Mouse (Mus musculus): ENCODE measurements around the gene Zfp30. TPM values are rescaled to one million over a fixed set of nuclear protein-coding genes. Genes with fewer than 3 reads are reported as not detected.

Zfp30 gene
- polyA plus RNA-seq (2017; shearing (Covaris generic)), result under 1 TPM; 0.15 to 0.45 TPM

- peak; percentile 19 for ATAC-seq
These were observed at the start of gene Zfp30 for GRCm38 (mm10) chr7:29783871-29784551. Zfp30 (plus strand) TSS chr7:29783998.

DNA sequence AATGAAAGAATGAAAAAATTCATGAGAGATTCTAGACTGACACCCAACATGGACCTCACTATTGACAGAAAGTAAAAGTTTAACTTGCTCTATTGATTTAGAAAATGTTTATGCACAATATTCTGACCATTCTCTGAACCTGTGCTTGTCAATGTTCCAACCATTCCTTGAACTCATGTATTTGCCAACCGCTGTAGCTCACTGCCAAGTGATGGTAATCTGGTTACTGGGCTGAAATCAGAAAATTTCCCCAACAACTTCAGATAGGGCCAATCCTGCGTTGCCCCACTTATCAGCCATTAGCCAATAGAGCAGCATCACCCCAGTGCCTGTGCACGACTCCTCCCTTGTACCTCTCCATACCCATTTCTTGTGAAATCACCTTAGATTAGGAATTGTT lies 41.5 kb upstream of the Zfp30 start:
- ATAC-seq, result no peak

DNA sequence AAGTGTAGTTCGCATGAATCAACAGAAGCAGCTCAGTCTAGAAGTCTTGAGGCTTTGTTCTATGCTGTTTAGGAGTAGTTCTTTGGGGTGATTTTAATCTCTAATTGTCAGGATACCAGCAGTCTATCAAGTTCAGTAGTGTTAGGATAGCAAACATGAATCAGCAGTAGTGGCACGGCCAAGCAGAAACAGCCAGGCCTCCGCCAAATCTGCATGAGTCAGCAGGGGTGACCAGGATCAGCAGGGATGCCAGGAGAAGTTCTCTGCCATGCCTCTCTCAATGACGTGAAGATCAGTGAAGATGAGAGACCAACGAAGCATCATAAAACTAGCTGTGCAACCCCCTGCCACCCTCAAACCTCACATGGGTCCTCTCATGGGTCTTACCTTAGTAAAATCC lies 23.3 kb upstream of the Zfp30 start:
- ATAC-seq, result no peak

DNA sequence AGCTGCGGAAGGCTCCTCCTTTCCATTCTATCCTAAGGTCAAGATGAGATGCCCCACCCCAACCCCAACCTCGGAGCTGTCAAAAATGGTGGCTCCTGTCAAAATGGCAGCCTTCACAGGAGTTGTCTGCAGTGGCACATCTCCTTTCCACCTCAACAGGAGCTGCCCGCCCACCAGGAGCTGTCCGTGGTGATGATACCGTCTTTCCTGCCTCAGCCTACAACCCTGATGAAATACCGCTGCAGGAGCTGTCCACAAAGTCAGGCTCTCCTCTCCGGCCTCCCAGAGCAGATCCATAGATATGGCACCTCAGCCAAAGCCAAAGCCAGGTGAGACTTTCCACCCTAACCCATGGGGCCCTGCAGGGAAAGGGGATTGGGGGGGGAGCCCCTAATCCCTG lies 19.1 kb upstream of the Zfp30 start:
- ATAC-seq, result no peak

- peak; percentile 41 for ATAC-seq
These were observed 16.6 kb upstream of the Zfp30 start for GRCm38 (mm10) chr7:29767058-29767686.

DNA sequence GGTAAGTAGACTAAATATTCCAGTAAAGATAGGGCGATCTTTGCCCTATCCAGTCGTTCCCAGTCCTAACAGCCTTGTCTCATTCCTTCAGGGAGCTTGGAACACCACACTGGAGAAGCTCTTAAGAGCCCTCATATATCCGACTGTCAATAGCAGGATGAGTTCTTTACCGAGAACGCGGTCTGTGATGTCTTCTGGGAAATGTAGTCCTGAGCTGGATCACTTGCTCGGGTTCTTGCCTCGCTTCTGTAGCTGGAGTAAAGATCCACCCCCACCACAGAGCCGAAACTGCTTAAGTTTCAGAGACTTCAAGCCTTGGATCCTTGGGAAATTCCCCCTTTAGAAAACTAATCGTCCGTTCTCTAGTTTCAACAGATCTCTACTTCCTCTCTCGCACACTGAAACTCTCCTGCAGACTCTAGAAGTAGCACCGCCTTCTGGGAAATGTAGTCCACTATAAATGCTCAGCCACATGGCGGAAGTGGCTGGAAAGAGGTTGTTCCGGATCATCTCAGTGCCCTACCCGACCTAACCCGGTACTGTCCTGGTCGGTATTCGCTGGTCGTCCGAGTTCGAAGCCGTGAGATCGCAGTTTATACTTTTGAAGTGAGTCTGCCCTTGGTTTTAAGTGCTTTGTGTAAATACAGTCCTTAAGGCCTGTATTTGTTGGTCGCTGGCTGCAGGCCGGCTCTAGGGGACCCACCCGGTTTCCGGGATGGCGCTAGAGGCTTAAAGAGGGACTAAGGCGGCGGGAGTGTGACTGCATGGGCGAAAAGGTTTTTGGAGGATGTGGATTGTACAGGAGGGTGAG lies 15.5 kb upstream of the Zfp30 start, which contains the start of gene Zfp84:
Gene Zfp84, plus strand, starts transcription at position 463 of the 811 bp plus-strand sequence.
- peak; percentile 91 for ATAC-seq

DNA sequence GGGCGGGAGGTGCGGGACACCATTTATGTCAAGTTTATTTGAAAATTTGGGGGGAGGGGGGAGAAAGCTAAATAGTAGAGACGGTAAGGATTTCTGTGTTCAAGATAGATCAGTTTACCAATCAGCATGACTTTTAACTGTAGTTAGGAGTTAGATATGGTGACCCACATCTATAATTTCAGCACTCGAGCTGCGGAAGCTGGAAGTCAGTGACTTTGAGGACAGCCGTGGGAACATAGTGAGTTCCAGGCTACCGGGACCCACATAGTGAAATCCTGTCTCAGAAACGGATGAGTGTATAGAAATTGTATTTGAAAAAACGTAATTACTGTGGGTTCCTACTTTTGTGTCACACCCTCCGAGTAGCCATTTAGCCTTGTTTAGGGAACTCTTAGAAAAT lies 14.8 kb upstream of the Zfp30 start:
- ATAC-seq, result no peak

GRCm38 (mm10) chr7:29773503-29773902 lies 10.3 kb upstream of the Zfp30 start:
- ATAC-seq, result no peak

GRCm38 (mm10) chr7:29774371-29774770 lies 9.4 kb upstream of the Zfp30 start:
- no peak for ATAC-seq

DNA sequence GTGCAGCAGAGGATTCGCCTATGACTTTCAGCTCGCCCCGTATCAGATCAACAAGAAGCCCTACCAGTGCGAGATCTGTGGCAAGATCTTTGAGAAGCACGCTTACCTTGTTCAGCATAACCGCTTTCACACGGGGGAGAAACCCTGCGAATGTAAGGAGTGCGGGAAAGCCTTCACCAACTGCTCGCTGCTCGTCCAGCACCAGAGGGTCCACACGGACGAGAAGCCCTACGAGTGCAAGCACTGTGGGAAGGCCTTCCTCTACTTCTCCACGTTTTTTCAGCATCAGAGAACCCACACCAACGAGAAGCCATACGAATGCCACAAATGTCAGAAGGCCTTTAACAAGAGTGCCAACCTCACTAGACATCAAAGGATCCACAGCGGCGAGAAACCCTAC lies 7.2 kb upstream of the Zfp30 start:
- ATAC-seq, result no peak

DNA sequence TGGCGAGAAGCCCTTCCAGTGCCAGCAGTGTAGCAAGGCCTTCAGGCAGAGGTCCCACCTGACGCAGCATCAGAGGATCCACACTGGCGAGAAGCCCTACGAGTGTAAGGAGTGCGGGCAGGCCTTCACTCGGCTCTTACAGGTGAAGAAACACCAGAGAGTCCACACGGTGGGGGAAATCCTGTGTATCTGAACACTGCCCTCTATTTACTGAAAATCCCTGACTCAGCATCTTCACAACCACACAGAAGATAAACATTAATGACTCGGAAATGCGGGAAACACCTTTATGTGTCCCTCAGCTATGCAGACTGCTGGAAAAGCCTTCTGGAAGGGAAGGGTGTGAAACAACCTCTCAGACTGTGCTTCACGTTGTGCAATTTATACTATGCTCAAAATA lies 6.4 kb upstream of the Zfp30 start:
- ATAC-seq, result no peak

DNA sequence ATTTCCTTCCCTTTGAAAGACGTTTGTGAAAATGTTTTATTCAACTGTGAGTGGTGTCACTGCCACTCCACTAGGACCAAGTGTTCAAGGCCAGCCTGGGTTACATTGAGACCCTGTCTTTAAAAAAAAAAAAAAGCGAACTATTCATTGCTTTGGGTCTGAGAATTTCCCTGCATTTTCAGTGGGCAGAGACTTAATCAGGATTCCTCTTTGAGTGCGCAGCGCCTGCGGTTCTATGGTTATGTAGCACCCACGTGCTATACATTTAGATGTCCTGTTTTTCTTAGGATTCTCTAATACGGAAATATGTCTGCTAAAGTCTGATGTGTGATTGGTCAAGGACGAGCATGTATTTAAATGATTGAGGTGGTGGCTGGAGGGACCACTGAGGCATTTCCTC lies 1.2 kb downstream of the Zfp30 start:
- no peak for ATAC-seq

DNA sequence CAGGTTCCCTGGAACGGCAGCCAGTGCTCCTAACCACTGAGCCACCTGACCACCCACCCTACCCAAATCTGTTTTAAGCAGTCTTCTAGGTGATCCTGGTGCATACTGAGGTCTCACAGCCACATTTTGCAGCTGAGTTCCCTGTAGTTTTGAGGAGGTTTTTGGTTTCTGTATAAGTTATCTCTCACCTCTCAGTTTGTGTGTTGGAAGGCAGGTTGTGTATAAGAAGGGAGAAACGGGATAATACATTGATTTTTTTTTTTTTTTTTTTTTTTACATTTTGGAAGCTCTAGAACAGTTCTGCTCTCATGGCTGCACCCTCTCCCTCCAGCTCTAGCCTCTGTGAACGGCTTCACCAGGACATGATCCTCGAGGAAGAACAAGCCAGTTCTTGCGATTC lies 2.1 kb downstream of the Zfp30 start:
- ATAC-seq, result no peak

DNA sequence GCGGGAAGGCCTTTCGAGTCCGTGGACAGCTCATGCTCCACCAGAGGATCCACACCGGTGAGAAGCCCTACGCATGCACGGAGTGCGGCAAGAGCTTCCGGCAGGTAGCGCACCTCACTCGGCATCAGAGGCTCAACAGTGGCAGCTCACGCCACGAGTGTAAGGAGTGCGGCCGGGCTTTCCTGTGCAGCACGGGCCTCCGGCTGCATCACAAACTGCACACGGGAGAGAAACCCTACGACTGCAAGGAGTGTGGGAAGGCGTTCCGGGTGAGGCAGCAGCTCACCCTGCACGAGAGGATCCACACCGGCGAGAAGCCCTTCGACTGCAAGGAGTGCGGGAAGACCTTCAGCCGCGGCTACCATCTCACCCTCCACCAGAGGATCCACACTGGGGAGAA lies 9.1 kb downstream of the Zfp30 start:
- ATAC-seq, result no peak

DNA sequence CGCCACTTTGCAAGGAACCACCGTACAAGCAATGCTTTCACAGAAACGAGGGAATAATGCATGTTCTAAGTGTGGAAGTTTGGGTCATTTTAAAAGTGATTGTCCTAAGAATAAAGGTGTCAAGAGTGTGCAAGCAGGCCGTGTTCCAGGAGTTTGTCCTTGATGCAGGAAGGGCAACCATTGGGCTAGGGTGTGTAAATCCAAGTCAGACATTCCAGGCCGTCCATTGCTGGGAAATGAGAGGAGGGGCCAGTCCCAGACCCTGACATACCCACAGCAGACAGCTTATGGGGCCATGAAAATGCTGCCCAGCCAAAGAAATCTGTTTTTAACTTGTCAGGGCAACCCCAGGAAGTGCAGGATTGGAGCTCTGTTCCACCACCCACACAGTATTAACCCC lies 23.2 kb downstream of the Zfp30 start:
- no peak for ATAC-seq

DNA sequence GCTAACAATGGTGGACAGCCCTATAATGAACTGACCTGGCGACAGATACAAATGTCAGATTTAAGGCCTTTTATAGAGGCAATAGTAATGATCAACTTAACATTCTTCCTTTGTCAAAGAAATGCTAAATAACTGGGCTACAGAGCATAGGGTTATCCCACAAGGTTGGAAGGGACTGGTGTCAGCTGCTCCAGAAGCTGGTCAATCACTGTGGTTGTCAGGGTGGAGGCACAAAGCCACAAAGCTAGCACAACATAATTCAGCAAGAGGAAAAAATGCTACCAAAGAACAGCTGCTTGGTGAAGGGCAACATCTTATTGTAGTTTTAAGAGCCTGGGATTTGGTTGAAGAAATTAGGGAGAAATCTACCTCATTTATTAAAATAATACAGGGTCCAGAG lies 28.4 kb downstream of the Zfp30 start:
- no peak for ATAC-seq

GRCm38 (mm10) chr7:29814381-29814780 lies 30.6 kb downstream of the Zfp30 start:
- no peak for ATAC-seq

- no peak for ATAC-seq
These were observed 31.4 kb downstream of the Zfp30 start for GRCm38 (mm10) chr7:29815061-29815784.

- peak; percentile 95 for ATAC-seq
These were observed 32.2 kb downstream of the Zfp30 start, which contains the start of gene Zfp790 for GRCm38 (mm10) chr7:29815910-29816429. Zfp790 (plus strand) TSS chr7:29816114.

DNA sequence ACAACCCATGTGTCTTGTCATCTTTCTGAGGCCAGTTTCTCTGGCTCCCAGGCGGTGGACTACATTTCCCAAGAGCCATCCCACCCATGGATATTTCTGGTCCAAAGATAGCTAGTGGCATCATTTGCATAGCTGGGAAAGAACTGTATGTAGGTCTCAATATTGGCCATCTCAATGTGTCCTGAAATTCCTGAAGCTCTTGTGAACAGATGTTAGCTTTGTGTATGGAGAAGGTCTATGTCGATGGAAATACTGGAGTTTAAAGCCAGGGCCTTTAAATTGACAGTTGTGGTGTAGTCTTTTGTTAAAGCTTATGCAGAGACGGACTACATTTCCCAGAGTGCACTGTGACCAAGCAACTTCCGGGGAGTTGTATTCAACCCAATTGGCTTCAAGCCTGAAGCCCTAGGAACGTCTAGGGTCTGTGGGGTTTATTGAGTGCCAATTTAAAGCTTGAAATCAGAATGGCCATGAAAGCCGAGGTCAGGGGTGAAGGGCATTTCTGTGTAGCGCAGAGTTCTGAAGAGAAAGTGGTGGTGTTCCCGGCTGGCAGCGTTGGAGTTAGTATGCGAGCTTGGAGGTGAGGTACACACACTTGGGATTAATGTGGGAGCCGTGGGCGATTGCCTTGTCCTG lies 34.9 kb downstream of the Zfp30 start:
- ATAC-seq, result peak; percentile 67

GRCm38 (mm10) chr7:29828001-29828400 lies 44.2 kb downstream of the Zfp30 start:
- ATAC-seq, result no peak

DNA sequence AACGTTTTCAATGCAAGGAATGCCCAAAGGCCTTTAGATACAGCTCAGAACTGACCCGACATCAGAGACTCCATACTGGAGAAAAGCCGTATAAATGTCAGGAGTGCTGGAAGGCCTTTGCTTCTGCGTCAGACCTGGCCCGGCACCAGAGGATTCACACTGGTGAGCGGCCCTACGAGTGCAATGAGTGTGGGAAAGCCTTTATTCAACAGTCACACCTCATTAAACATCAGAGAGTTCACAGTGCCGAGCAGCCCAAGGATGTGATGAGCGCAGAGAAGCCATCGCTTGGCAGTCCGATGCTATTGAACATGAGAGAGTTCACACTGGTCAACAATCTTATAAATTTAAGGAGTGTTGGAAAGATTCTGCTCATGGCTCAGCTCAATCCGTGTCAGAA lies 46.0 kb downstream of the Zfp30 start:
- no peak for ATAC-seq

All from activated CD4-positive, CD25-positive, alpha-beta regulatory T cell, adult 4 months (primary cell).